Mouse (Mus musculus) retina, adult 2 months (tissue): ENCODE measurements around the gene Hddc3.

Experiments
- DNase-seq: peaks from one replicate; pipeline ENCODE4 v3.0.0-alpha.2; 2012; ENCODE audit warnings: low read depth, low spot score

Hddc3 gene

GRCm38 (mm10) chr7:80334848-80335247, 8.1 kb upstream of the Hddc3 start:
- no peak for DNase-seq

- DNase-seq, result no peak
These were observed 6.0 kb upstream of the Hddc3 start for GRCm38 (mm10) chr7:80336932-80337331.

- peak; percentile 54 for DNase-seq
These were observed 3.5 kb upstream of the Hddc3 start for GRCm38 (mm10) chr7:80339371-80339770.

- peak; percentile 96 for DNase-seq
These were observed 2.9 kb upstream of the Hddc3 start for GRCm38 (mm10) chr7:80339793-80340628.

- DNase-seq, result peak; percentile 46
These were observed 2.1 kb upstream of the Hddc3 start, which contains the start of gene Unc45a for GRCm38 (mm10) chr7:80340793-80341192. Gene Unc45a (minus strand): TSS chr7:80341005.

GRCm38 (mm10) chr7:80341793-80342192, 1.1 kb upstream of the Hddc3 start:
- DNase-seq, result no peak

GRCm38 (mm10) chr7:80343270-80344018, 540 bp downstream of the Hddc3 start:
- no peak for DNase-seq

GRCm38 (mm10) chr7:80346173-80346572, 3.3 kb downstream of the Hddc3 start:
- DNase-seq, result no peak

- no peak for DNase-seq
These were observed 3.9 kb downstream of the Hddc3 start for GRCm38 (mm10) chr7:80346830-80347229.

GRCm38 (mm10) chr7:80347670-80348586, 5.0 kb downstream of the Hddc3 start:
- no peak for DNase-seq

- DNase-seq, result no peak
These were observed 7.9 kb downstream of the Hddc3 start for GRCm38 (mm10) chr7:80350808-80351207.

GRCm38 (mm10) chr7:80352920-80353319, 10.0 kb downstream of the Hddc3 start:
- no peak for DNase-seq

- DNase-seq, result no peak
These were observed 13.4 kb downstream of the Hddc3 start for GRCm38 (mm10) chr7:80356351-80356750.

- no peak for DNase-seq
These were observed 14.3 kb downstream of the Hddc3 start for GRCm38 (mm10) chr7:80357156-80357555.

- DNase-seq, result no peak
These were observed 15.1 kb downstream of the Hddc3 start for GRCm38 (mm10) chr7:80358039-80358438.

- no peak for DNase-seq
These were observed 17.5 kb downstream of the Hddc3 start for GRCm38 (mm10) chr7:80360435-80360834.

GRCm38 (mm10) chr7:80365759-80366158, 22.9 kb downstream of the Hddc3 start:
- DNase-seq, result no peak

GRCm38 (mm10) chr7:80367232-80367631, 24.3 kb downstream of the Hddc3 start:
- no peak for DNase-seq

- no peak for DNase-seq
These were observed 25.1 kb downstream of the Hddc3 start for GRCm38 (mm10) chr7:80368009-80368408.

GRCm38 (mm10) chr7:80368635-80369421, 25.9 kb downstream of the Hddc3 start:
- DNase-seq, result no peak

- no peak for DNase-seq
These were observed 26.6 kb downstream of the Hddc3 start for GRCm38 (mm10) chr7:80369461-80369860.
